Comparison of ENCODE assay signal across 8 mouse cellular contexts in the genomic region with DNA sequence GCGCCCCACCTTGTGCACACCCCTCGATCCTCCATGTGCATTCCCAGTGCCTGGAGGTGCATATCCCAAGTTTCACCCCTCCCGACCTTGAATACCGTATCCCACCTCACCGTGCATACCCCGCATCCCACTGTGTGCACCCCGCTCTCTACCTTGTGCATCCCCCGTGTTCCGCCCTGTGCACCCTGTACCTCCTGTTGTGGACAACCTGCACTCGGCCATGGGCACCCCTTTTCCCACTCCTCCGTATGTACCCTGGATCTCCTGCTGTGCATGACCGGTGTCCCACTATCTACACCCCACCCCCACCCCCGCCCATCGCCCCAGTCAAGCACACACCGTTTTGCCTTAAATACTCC. TPM values are rescaled to one million over a fixed set of nuclear protein-coding genes. Genes with fewer than 3 reads are reported as not detected.
A peak's percentile ranks its signal among the peaks of the same experiment; 100 is the strongest.
DNase-seq lines count a peak whose midpoint lies in the region; ATAC-seq and TF ChIP-seq lines count a peak whose summit lies in the region.

No protein-coding gene starts in this region.

- TF ChIP-seq EP300 in CH12.LX (IDR thresholded peaks at IDR 0.05; ENCODE audit: low read length), result no peak

- no peak for TF ChIP-seq CTCF in gastrocnemius, adult 2 months (IDR thresholded peaks at IDR 0.05)
- TF ChIP-seq CTCF in CH12.LX (conservative IDR thresholded peaks at IDR 0.05 in 1 of 2, IDR thresholded peaks at IDR 0.05 in 1 of 2; ENCODE audit: low read depth in 2 of 2, low read length in 2 of 2), result no peak

- in situ Hi-C loops in CH12.LX (cut with MboI; ENCODE audit: low pct_ligation_motif_present, low pct_unique_long_range_greater_than_20kb, low sequenced_read_pairs), result loop anchor here (5.0 kb wide), 1 partner anchor 37 kb away; no protein-coding TSS in a partner anchor

- peak overlapping the region; percentile 94 for H3K4me3 ChIP-seq in gastrocnemius, adult 2 months
- H3K4me3 ChIP-seq in CH12.LX (replicated peaks in 1 of 3; ENCODE audit: low read depth in 2 of 3, low read length in 2 of 3, poor library complexity in 1 of 3), result peak overlapping the region in 1 of 3 experiments; percentile 45
- H3K4me3 ChIP-seq in limb, embryonic 15.5 days, result peak overlapping the region; percentile 74
- H3K4me3 ChIP-seq in stomach, embryonic 14.5 days (ENCODE audit: low read depth, low read length), result peak overlapping the region; percentile 50

- intact Hi-C loops in gastrocnemius, adult 2 months (cut with DNase I), result loop anchor here (5.0 kb wide), 1 partner anchor 42 kb away; a partner anchor contains a TSS
- intact Hi-C loops in gastrocnemius, postnatal 36 days (cut with DNase I), result no loop called here

- H3K4me1 ChIP-seq in CH12.LX (ENCODE audit: control insufficient read depth in 1 of 2, insufficient read depth in 2 of 2), result peaks cover 2 to 5% of the 10 kb centered on the region in 2 experiments; a peak in 2 of 4 replicates
- peaks cover 13% of the 10 kb centered on the region for H3K4me1 ChIP-seq in limb, embryonic 15.5 days
- H3K4me1 ChIP-seq in stomach, embryonic 14.5 days (ENCODE audit: control insufficient read depth, insufficient read depth, low read length), result peaks cover 3% of the 10 kb centered on the region; the same call in 1 of the 2 replicates

- TF ChIP-seq POLR2A in CH12.LX (IDR thresholded peaks at IDR 0.05; ENCODE audit: low read depth, low read length), result no peak

- H3K36me3 ChIP-seq in CH12.LX (replicated peaks in 1 of 2; ENCODE audit: control insufficient read depth in 1 of 2, insufficient read depth in 1 of 2, low read length in 1 of 2), result no peaks in the 10 kb centered on the region
- H3K36me3 ChIP-seq in limb, embryonic 15.5 days, result no peaks in the 10 kb centered on the region
- H3K36me3 ChIP-seq in stomach, embryonic 14.5 days (ENCODE audit: control insufficient read depth, insufficient read depth, low read length), result no peaks in the 10 kb centered on the region

- dilution Hi-C loops in CH12.LX (cut with MboI; ENCODE audit: extremely low pct_ligation_motif_present, extremely low pct_unique_long_range_greater_than_20kb, low sequenced_read_pairs), result no loop called here

- peaks cover 27% of the 10 kb centered on the region for H3K27me3 ChIP-seq in CH12.LX (replicated peaks)
- no peaks in the 10 kb centered on the region for H3K27me3 ChIP-seq in limb, embryonic 15.5 days
- no peaks in the 10 kb centered on the region for H3K27me3 ChIP-seq in stomach, embryonic 14.5 days (ENCODE audit: control insufficient read depth, insufficient read depth, low read length)

- H3K27ac ChIP-seq in gastrocnemius, adult 2 months, result peak overlapping the region; percentile 96
- H3K27ac ChIP-seq in CH12.LX (ENCODE audit: insufficient read depth, low read depth), result no peak overlapping the region
- H3K27ac ChIP-seq in limb, embryonic 15.5 days, result no peak overlapping the region
- no peak overlapping the region for H3K27ac ChIP-seq in stomach, embryonic 14.5 days (ENCODE audit: low read length)

- under 1% methylated on average over 15 of the region's 15 CpGs for WGBS in limb, embryonic 15.5 days
- 1% methylated on average over 15 of the region's 15 CpGs for WGBS in stomach, embryonic 14.5 days

- 0 out of 2 replicates have a peak overlapping the region, but pooled peaks have one; percentile 6 for H3K4me2 ChIP-seq in CH12.LX (ENCODE audit: insufficient read depth, low read depth, poor library complexity, severe bottlenecking)
- H3K4me2 ChIP-seq in limb, embryonic 15.5 days, result peak overlapping the region; percentile 96
- H3K4me2 ChIP-seq in stomach, embryonic 14.5 days (replicated peaks; ENCODE audit: low read depth, low read length), result peak overlapping the region; percentile 98

- no peak for TF ChIP-seq RAD21 in CH12.LX (IDR thresholded peaks at IDR 0.05; ENCODE audit: low read depth, low read length)

- peak; percentile 37 for ATAC-seq in erythroblast, adult 5-6 weeks (replicated peaks; ENCODE audit: low FRiP score, poor library complexity, severe bottlenecking)
- ATAC-seq in limb, embryonic 15.5 days (ENCODE audit: insufficient number of reproducible peaks, low FRiP score, low TSS enrichment, low read depth), result 0 out of 2 replicates have a peak, but pooled peaks have one; percentile 5
- ATAC-seq in stomach, embryonic 14.5 days (ENCODE audit: insufficient number of reproducible peaks, insufficient read depth, low FRiP score, low read depth), result peak; percentile 20

- H3K79me2 ChIP-seq in CH12.LX (replicated peaks; ENCODE audit: control insufficient read depth, extremely low read depth, insufficient read depth, poor library complexity, severe bottlenecking), result no peaks in the 10 kb centered on the region

- peak; percentile 22 for DNase-seq in gastrocnemius, adult 2 months
- DNase-seq in gastrocnemius, postnatal 36 days, result no peak
- DNase-seq in CH12.LX (ENCODE audit: extremely low read depth), result no peak
- no peak for DNase-seq in frontal cortex, adult 2 months (ENCODE audit: extremely low spot score in 1 of 2, low spot score in 1 of 2)
- no peak for DNase-seq in thymus, postnatal 25 days

- no peaks in the 10 kb centered on the region for H3K9me3 ChIP-seq in CH12.LX (replicated peaks; ENCODE audit: low read length)
- H3K9me3 ChIP-seq in limb, embryonic 15.5 days, result no peaks in the 10 kb centered on the region
- no peaks in the 10 kb centered on the region for H3K9me3 ChIP-seq in stomach, embryonic 14.5 days (ENCODE audit: control insufficient read depth, low read depth, low read length)

- H3K9ac ChIP-seq in CH12.LX (ENCODE audit: insufficient read depth, low read depth), result no peak overlapping the region
- peak overlapping the region; percentile 76; the same call in 1 of the 2 replicates for H3K9ac ChIP-seq in limb, embryonic 15.5 days
- peak overlapping the region; percentile 68 for H3K9ac ChIP-seq in stomach, embryonic 14.5 days (replicated peaks; ENCODE audit: low read depth, low read length)

TF ChIP-seq in CH12.LX, 34 proteins besides CTCF, POLR2A, EP300 and RAD21:
- TF ChIP-seq ELF1 (IDR thresholded peaks at IDR 0.05; ENCODE audit: low read depth, low read length) (no peak), NRF1 (IDR thresholded peaks at IDR 0.05; ENCODE audit: low read depth, low read length) (no peak), ZKSCAN1 (IDR thresholded peaks at IDR 0.05; ENCODE audit: borderline replicate concordance, low read depth, low read length) (no peak), IRF4 (IDR thresholded peaks at IDR 0.05; ENCODE audit: low read depth, low read length) (no peak), TBP (conservative IDR thresholded peaks at IDR 0.05; ENCODE audit: low read depth, low read length) (no peak), RCOR1 (conservative IDR thresholded peaks at IDR 0.05; ENCODE audit: low read depth, low read length) (no peak), PAX5 (IDR thresholded peaks at IDR 0.05; ENCODE audit: low read length) (no peak), USF2 (conservative IDR thresholded peaks at IDR 0.05; ENCODE audit: low read depth, low read length) (no peak), MYC (IDR thresholded peaks at IDR 0.05; ENCODE audit: low read depth, low read length) (no peak), JUND (conservative IDR thresholded peaks at IDR 0.05; ENCODE audit: low read depth, low read length) (no peak), SIN3A (IDR thresholded peaks at IDR 0.05; ENCODE audit: low read length) (no peak), ETS1 (conservative IDR thresholded peaks at IDR 0.05; ENCODE audit: low read depth, low read length) (no peak), JUN (IDR thresholded peaks at IDR 0.05; ENCODE audit: insufficient read depth, low read depth, low read length) (no peak)

RNA-seq across cellular contexts. Expression of a gene that starts 0.9 kb away (rescaled TPM):
- 1 to 10 TPM; 3.0 to 4.4 TPM for total RNA-seq in gastrocnemius, adult 2 months (2021)
- total RNA-seq in gastrocnemius, postnatal 36 days (2021), result 1 to 10 TPM; 3.6 to 4.4 TPM
- total RNA-seq in CH12.LX (2012; rRNA removed) (0.38 and 0.63 TPM in 2 replicates), CH12.LX (2014; rRNA removed) (0.90 and 1.3 TPM in 2 replicates)
- polyA plus RNA-seq in CH12.LX (2012; ENCODE audit: insufficient read length, low read depth), result 0.55 and 2.1 TPM in 2 replicates
- 6.7 and 11.9 TPM in 2 replicates for total RNA-seq in erythroblast, adult 5-6 weeks (2015; ENCODE audit: low replicate concordance)
- total RNA-seq in erythroblast, adult 5-6 weeks (2017; ENCODE audit: low replicate concordance), result 0.68 and 1.4 TPM in 2 replicates
- 13.6 and 14.4 TPM in 2 replicates for polyA plus RNA-seq in limb, embryonic 15.5 days (2015; fragmentation: Nextera tagmentation; extraction: Ambion mirVana)
- polyA plus RNA-seq in stomach, embryonic 14.5 days (2014; fragmentation: Nextera tagmentation; extraction: Ambion mirVana), result 17.8 and 18.2 TPM in 2 replicates
- polyA plus RNA-seq in frontal cortex, adult 2 months (2012; rRNA removed), result 18.0 and 22.1 TPM in 2 replicates

RNA-seq across cellular contexts. Expression of a gene that starts 42.8 kb away (rescaled TPM):
- total RNA-seq in gastrocnemius, adult 2 months (2021), result 100 to 1,000 TPM in 1 of 2 experiments, 10 to 100 TPM in 1; 76.6 to 103 TPM
- total RNA-seq in gastrocnemius, postnatal 36 days (2021), result 10 to 100 TPM; 47.0 to 70.4 TPM
- total RNA-seq in CH12.LX (2012; rRNA removed), result 57.5 and 92.8 TPM in 2 replicates
- total RNA-seq in CH12.LX (2014; rRNA removed), result 80.9 and 81.2 TPM in 2 replicates
- polyA plus RNA-seq in CH12.LX (2012; ENCODE audit: insufficient read length, low read depth), result 156 and 167 TPM in 2 replicates
- total RNA-seq in erythroblast, adult 5-6 weeks (2015; ENCODE audit: low replicate concordance), result 22.4 and 23.6 TPM in 2 replicates
- total RNA-seq in erythroblast, adult 5-6 weeks (2017; ENCODE audit: low replicate concordance), result 16.6 and 19.0 TPM in 2 replicates
- 50.0 and 50.2 TPM in 2 replicates for polyA plus RNA-seq in limb, embryonic 15.5 days (2015; fragmentation: Nextera tagmentation; extraction: Ambion mirVana)
- polyA plus RNA-seq in stomach, embryonic 14.5 days (2014; fragmentation: Nextera tagmentation; extraction: Ambion mirVana), result 42.7 and 50.8 TPM in 2 replicates
- polyA plus RNA-seq in frontal cortex, adult 2 months (2012; rRNA removed), result 192 and 200 TPM in 2 replicates

Comparison
In these comparisons a context has a peak if more than half of its experiments do, and no peak if none do; other contexts are left out.
1. H3K4me2 ChIP-seq: peak in every context shown above with its lines; median percentile 98 in stomach, embryonic 14.5 days; 96 in limb, embryonic 15.5 days; 6 in CH12.LX.